Mouse (Mus musculus): ENCODE results near the gene Msmo1. TPM values are rescaled to one million over a fixed set of nuclear protein-coding genes. Genes with fewer than 3 reads are reported as not detected.

Gene Msmo1
- total RNA-seq (2021) = 100 to 1,000 TPM; 255 to 286 TPM
- long read RNA-seq, experiment 1, transcript Msmo1-201 (6 exons, 2,044 nt) = major isoform, 458 of 495 reads
- long read RNA-seq, experiment 1, partial matches to known transcripts = 19 of 495 reads
- long read RNA-seq, experiment 1, other reads (novel, unspliced or antisense) = 18 of 495 reads
- long read RNA-seq, experiment 2, transcript Msmo1-201 (6 exons, 2,044 nt) = major isoform, 91 of 96 reads
- long read RNA-seq, experiment 2, partial matches to known transcripts = 2 of 96 reads
- long read RNA-seq, experiment 2, other reads (novel, unspliced or antisense) = 3 of 96 reads

DNA sequence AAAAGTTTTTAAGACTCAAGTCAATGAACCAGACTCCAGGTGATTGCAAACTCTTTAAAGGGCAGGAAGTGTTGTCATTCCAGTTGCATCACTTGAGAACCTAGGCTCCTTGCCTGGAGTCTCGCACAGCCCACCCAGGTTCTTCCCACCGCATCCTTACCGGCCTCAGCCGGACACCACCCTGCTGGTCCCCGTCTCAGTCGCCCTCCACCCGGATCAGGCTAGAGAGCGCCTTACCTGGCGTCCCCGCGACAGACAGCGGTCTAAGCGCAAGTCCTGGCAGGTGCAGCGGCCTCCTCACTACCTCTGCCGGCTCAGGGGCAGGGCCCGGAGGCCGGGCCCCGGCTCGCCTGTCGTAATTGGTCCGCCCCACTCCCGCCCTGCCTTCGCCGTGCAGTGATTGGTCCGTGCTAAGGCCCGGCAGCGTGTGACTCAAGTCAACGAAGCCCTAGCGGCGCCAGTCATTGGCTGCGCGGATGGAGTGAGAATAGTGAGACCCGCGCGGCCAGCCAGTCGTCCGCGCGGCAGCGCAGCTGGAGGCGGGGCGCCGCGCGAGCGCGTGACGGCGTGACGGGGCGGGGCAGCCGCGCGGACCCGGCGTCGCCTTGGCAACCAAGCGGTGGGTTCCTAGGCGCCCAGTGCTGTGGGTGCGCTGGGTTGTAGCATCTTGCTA lies at the start of gene Msmo1:
Gene Msmo1 (minus strand): TSS at position 522 of the 673 bp plus-strand sequence.
- peak; percentile 97 to 98 for DNase-seq

DNA sequence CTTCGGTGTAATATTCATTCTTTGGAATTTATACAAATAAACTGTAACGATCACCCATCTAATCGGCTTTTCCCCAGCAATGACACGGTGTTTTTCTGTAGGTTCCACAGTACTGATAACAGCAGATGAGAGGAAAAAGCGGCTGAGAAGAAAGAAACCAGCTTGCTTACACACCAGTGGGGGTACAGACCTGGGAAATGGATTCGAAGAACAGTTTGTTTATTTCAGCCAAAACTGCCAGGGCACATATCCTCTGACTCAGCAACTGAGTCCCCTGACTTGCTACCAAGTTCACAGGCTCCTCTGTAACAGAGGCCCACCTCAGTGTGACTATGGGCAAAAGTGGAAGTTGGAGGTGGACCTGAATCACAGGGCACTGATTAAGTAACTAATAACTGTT lies 48.4 kb upstream of the Msmo1 start:
- no peak for DNase-seq

DNA sequence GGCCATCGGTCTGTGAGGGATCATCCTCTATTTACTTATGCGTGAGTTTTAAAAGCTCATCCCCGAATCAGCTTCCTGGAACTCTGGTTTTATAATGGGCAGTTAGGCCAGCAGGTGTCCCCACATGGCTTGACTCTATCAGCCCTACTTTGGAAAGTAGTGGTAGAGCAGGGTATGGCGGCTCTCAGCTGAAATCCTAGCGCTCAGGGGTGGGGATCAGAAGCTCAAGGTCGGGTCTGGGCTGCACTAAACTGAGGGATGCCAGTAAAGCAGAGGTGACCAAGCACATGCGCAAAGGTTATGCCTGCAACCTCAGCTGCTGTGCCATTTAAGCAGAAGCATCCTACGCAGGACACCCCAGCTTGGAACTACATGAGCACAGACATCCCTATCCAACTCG lies 44.3 kb upstream of the Msmo1 start:
- DNase-seq = peak; percentile 20 to 41

DNA sequence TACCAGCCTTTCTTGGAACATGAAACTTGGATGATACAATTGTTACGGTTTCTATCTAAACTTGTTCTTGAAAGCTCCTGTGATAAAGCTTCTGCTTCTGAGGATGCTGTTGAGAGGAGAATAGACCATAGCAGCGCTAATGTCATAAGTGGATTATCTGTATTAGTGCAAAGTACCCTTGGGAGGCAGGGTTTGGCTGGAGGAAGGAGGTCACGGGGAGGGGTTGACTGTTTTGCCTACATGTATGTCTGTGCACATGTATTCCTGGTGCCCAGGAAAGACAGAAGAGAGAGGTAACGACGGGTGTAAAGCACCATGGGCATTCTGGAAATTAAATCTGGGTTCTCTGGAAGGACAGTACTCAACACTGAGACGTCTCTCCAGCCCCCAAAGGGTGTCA lies 40.5 kb upstream of the Msmo1 start:
- no peak for DNase-seq

DNA sequence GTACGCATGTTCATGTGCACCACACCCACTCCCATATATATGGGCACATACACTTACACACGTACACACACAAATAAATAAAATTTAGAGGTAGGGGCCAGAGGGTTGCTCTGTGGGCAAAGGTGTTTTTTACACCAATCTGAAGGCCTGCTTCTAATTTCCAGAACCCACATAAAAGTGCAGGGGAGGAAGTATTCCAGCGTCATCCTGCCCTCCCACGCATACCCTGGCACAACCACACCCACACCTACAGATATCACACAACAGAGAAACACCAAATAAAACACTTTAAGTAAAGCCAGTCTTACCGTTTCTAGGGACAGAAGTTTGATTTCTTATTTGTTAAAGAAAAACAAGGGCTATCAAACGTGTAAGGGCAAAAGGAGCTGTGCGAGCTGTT lies 37.2 kb upstream of the Msmo1 start:
- no peak for DNase-seq

DNA sequence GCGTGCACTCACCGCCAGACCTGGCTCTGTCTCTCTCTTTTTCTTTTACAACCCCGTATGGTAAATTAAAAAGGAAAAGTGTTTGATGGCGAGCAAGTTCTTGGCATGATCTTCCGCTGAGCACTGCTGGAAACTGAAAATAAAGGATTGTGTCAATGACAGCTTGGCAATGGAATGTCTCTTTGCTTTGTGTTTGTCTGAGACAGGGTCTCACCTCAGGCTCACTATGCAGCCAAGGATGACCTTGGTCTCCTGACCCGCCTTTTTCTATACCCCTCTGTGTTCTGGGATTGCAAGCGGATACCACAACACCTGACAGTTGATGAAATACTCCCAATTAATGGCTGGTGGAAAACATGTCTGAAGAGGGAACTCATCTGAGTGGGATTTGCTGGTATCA lies 36.0 kb upstream of the Msmo1 start:
- DNase-seq = no peak

DNA sequence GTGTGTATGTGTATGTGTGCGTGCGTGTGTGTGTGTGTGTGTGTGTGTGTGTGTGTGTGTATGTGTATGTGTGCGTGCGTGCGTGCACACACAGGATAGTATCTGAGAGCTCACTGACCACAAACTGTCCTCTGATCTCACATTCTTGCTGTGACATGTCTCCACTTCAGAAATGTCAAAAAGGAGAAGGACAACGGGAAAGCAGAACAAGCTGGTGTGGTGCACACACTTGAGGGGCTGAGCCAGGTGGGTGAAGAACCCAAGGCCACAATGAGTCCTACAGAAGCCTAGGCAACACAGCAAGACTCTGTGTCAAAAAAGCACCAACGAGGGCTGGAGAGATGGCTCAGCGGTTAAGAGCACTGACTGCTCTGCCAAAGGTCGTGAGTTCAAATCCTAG lies 35.1 kb upstream of the Msmo1 start:
- DNase-seq = no peak

DNA sequence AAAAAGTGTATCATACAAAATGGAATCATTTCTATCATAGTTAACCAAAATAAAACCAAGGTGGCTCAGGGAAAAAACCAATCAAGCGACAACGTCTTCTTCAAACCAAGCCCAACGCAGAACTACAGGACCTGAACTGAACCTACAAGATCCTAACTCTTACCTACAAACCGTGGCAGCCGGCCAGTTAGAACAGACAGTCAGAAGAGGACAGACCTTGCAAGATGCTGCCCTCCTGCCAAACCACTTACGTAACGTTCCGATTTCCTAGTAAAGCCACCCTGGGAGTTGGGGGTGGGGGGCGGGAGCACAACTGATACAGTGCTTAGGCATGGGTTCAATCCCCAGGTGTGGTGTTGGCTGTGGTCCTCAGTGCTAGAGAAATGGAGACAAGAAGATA lies 33.5 kb upstream of the Msmo1 start:
- peak; percentile 66 to 67 for DNase-seq

DNA sequence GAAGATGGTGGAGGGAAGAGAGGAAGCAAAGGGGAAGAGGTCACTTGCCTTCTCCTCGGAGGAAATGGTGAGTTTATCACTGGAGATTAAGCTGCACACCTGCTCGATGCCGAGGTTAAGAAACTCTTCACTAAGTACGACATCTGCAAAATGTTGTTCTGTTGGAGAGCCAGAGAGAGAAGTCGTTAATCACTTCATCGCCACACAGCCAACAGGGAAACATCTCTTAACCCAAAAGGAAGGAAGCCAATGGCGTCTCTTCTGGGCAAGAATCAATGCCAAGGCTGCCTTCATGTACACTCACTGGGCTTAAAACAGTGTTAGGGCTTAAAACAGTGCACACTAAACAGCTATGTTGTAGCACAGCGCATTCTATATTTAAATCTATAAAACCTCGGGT lies 30.5 kb upstream of the Msmo1 start:
- DNase-seq = no peak

DNA sequence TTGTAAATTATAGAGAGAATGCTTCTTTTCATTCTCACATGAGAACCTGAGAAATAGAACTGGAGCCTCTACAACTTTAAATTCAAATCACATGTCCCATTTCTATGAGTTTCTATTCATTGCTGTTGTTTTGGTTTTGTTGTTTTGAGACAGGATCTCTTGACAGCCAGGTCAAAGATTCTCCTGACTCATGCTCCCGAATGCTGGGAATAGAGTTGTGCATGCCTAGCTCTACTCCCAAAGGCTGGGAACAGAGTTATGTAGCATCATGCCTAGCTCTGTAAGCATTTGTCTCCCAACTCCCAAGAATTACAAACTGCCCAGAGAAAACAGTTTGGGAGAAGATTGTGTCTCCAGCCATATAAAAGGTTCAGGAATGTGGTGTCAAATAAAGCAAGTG lies 29.2 kb upstream of the Msmo1 start:
- no peak for DNase-seq

DNA sequence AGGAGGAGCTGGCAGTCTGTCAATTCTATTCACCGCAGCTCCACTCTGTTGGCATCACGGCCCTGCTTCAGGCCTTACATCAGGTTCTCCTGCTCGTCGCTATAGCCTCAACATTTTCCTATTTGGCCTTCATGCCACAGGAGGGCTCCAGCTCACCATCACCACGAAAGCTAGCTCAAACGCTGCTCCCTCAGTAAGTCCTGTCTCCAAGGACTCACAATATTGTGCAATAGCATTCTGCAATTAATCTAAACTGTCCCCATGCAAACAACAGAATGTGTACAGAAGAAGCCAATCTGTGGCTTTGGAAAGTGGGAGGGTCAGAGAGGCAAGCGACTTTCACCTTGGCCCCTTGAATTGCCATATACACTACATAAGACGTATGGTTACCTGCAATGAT lies 27.8 kb upstream of the Msmo1 start:
- DNase-seq = peak; percentile 56 to 60

DNA sequence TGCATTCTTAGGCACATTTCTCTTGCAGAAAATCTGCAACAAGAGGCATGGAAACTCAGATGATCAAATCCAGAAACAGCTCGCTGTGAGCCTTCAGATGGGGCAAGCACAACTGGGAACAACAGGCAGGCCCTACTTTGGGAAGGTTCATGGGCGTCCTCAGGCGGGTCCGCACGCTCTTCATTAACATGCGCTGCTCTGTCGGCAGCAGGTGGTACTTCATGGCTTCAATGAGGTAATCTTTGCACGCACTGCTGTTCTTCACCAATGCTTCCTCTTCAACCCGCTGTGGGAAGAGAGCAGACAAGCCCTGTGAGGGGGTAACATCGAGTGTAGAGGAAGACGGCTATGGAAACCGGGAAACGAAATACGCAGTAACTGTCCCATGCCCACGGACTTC lies 24.4 kb upstream of the Msmo1 start:
- DNase-seq = no peak

DNA sequence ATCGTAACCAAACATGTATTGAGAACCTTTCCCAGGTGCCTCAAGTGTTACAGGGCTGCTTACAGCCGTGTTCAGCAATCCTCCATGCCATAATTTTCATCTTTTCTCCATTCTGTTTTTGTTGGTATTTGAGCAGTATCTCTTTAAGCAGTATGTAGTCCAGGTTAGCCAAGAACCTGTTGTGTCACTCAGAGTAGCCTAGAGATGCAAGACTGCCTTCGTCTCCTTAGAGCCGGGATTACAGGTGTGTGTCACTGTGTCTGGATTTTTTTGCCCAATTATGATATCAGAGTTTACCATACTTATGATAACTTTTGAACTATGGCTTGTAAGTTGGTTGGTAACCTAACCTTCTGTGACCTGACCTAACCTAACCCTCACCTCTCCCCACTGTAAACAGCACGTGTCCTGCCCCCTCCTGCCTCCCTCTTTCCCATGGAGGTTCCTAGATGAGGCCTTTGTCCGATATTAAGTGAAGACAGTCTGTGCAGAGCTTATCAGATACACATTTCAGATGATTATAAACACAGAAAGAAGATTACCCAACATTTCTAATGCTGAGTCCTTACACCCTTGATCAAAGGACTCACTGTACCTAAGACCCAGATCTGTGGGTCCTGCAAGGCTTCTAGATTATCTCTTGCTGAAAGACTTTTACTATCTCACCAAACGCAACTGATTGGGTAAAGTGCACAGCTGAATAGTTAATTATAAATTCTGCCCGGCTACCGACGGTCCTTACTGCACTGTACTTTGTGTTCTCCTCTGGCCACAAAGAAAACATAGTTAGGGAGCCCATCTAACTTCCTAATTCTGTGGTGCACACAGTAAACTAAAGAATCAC lies 12.8 kb upstream of the Msmo1 start:
- no peak for DNase-seq

DNA sequence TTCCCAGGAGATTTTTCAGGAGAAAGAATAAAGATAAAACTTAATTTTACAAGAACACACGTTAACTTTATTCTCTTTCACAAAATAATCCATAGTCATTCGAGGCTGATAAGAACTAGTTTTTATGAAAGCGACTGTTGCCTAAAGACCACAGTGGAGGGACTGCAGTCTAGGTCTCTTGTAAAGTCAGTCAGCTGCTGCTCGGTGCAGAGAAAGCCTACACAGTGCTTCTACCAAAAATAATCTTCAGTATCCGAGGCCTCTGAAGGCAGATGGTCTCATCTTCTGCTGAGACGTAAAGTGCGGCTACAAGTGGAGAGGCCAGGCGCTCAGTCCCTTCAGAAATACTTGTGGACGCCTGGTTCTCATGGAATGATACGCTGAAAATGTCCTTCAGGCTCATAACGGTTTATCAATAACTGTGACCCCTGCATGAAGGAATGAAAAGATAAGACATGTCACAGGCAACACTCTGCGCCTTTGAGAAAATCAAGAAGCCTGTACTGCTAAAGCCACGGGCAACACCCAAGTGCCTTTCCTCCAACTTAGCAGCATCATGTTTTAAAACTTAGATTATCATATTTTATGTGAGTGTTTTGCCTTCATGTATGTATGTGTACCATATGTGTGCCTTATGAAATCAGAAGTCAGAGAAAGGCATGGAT lies 7.1 kb upstream of the Msmo1 start:
- no peak for DNase-seq

DNA sequence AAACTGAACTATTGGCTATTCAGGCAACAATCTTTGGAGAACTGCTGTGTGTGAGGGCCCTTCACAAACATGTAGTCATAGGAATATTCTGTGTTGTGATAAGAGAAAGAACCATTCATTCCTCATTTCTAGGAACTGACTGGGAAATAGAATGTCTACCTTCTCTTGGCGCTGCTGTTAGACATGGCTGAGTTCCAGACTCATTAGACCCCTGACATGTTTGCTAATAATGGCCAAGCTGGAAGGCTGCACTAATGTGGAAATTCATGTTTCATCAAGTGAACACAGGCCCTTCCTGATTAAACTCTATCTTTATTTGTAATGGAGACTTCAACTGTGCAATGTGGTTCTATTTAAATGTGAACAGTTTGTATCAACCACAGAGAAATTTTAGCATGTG lies 5.3 kb upstream of the Msmo1 start:
- no peak for DNase-seq

DNA sequence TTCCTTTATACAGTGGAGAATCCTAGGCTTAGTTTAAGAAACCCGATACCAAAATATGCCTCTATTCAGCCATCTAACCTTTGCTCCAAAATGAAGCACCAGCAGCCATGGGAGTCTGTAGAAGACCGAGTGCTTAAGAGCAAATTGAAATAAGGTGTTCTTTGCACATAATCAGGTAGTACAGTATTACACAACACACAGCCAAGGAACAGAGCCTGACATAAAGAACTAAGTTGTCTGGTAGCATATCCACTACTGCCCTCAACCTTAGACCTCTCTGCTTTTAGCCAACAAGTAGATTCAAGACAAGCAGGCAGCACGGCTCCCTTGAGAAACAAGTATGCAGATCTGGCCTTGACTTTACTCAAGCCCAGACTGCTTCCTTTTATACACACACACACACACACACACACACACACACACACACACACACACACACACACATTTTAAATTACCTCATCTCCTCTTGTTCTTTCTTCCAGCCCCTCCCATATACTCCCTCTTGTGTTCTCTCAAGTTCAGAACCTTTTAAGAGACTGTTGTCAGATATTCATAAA lies 3.3 kb upstream of the Msmo1 start:
- DNase-seq = no peak

DNA sequence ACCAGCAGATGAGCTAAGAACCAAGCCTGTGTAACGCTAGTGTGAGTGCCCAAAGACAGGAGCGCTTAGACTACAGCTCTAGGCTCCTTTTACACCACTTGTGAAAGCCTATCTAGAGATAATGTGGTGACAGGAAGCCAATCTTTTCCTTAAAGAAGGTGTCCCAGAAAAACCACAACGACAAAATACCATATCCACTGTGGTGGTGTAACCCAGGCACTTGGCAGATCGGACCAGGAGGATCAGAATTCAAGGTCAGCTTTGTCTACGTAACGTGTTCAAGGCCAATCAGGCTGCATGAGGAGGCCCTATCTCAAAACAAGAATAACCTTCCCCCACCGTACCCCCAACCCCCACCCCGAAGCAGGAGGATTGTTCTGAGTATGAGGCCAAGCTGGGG lies 1.6 kb upstream of the Msmo1 start:
- DNase-seq = peak in 1 of 2 experiments; percentile 34

DNA sequence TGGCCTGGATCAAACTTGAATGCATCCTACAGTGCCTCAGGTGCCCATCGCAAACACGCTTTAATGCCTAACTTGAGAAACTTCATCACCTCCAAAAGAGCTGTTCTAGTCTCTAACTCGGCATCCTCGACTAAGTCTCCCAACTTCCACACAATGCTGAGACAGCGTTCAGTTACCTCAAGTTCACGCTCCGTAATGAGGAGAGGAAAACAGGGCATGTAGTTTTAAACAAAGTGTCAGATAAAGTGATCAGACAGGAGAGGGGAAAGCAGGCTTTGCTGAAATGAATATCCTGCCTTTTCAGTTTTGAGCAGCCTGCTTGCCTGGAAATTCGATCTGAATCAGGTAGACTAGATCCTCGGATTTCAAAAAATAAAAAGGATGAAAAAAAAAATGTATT lies 996 bp downstream of the Msmo1 start:
- no peak for DNase-seq

DNA sequence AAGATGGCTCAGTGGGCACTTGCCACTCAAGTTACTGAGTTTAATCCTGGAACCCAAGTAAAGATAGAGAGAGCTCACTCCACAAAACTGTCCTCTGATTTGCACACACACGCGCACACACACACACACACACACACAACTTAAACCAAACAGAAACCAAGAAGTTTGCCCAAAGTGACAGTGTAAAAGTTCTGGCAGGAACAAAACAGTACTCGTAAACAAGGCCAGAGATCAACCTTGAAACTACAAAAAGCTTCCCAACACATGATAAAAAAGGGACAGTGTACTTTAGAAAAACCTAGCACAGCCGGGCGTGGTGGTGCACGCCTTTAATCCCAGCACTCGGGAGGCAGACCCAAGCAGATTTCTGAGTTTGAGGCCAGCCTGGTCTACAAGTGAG lies 5.4 kb downstream of the Msmo1 start:
- peak in 1 of 2 experiments; percentile 32 for DNase-seq

DNA sequence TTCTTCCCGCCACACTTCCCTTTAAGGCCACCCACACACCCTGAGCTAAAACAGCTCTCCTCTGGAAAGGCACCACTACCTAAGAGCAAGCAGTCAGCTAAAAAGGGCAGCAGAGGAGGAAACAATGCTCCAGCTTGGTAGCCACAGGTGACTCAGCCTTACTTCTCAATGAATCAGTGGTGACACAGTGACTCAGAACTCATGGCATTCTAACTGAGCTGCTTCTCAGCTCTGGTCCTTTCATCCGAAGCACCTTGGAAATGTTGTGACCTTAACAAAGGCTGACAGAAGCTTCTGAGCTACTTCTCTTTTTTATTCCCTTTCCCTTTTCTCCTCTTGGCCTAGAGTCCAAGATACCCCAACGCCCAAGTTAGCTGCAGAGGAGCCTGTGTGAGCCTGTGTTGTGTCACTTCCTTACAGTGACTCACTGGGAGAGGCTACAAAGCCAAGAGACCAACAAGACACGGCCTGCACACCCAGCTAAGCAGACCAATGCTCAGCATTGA lies 7.3 kb downstream of the Msmo1 start:
- DNase-seq = peak; percentile 60

DNA sequence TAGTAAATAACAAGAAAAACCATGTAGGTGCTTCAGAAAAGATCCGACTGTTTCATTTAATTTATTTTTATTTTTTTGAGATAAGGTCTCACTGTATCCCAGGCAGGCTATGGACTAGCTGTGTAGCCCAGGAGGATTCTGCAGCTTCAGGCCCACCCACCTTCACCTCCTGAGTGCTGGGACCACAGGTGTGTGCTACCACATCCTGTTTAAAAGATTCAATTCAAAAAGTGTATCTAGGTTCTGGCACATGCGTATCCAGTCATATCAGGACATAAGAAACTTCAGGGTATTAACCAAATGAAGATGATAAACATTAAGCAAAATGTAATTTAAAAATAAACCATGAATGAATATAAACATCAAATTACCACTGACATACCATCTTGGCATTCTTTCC lies 10.4 kb downstream of the Msmo1 start:
- no peak for DNase-seq

DNA sequence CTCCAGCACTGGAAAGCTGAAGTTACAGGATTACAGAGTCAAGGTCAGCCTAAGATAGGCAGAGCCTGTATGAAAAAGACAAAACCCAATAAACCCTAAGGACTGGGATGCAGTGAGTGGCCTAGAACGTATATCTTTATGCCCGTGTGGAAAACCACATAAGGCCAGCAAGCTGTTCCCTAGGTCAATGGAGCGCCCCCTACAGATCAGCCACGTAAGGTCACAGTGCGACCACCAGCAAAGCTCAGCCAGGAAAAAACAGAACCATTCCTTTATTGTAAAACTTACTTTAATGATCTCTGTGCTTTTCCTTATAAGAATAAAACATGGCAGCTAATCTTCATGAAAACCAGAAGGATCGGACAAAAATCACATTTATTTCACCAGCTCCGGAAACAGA lies 15.7 kb downstream of the Msmo1 start:
- no peak for DNase-seq

All from adrenal gland, postnatal 36 days (tissue).